Mouse (Mus musculus) liver (tissue): ENCODE data around the gene Ppm1g.
A peak's percentile ranks its signal among the peaks of the same experiment; 100 is the strongest.

Experiments
- DNase-seq: peaks from one replicate; pipeline ENCODE4 v3.0.0-alpha.2; 2020; ENCODE audit warnings: mixed read lengths

Ppm1g gene

GRCm38 (mm10) chr5:31190201-31190600, 30.3 kb downstream of the Ppm1g start:
- DNase-seq, result no peak

GRCm38 (mm10) chr5:31188223-31188840, 32.2 kb downstream of the Ppm1g start:
- DNase-seq, result no peak

- peak; percentile 64 for DNase-seq
These were observed 36.8 kb downstream of the Ppm1g start for GRCm38 (mm10) chr5:31183678-31184077.

DNA sequence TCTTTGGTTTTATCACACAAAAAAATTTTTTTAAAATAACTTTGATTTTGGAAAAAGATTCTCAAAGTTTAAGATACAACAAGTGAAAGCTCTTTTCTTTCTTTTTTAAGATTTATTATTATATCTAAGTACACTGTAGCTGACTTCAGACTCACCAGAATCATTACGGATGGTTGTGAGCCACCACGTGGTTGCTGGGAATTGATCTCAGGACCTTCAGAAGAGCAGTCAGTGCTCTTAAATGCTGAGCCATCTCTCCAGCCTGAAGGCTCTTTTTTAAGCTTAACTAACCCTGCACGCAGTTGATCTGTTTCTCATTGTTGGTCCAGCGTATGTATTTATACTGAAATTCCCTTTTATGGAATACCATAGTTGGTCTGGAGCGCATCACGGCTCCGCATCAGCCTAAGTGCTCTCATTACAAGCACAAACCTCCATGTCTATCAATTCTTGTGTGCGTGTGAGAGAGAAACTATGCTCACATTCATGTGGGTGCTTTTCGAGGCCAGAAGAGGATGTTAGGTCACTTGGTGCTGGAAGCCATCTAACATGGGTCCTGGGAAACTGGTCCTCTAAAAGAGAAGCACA, 39.2 kb downstream of the Ppm1g start:
- no peak for DNase-seq

DNA sequence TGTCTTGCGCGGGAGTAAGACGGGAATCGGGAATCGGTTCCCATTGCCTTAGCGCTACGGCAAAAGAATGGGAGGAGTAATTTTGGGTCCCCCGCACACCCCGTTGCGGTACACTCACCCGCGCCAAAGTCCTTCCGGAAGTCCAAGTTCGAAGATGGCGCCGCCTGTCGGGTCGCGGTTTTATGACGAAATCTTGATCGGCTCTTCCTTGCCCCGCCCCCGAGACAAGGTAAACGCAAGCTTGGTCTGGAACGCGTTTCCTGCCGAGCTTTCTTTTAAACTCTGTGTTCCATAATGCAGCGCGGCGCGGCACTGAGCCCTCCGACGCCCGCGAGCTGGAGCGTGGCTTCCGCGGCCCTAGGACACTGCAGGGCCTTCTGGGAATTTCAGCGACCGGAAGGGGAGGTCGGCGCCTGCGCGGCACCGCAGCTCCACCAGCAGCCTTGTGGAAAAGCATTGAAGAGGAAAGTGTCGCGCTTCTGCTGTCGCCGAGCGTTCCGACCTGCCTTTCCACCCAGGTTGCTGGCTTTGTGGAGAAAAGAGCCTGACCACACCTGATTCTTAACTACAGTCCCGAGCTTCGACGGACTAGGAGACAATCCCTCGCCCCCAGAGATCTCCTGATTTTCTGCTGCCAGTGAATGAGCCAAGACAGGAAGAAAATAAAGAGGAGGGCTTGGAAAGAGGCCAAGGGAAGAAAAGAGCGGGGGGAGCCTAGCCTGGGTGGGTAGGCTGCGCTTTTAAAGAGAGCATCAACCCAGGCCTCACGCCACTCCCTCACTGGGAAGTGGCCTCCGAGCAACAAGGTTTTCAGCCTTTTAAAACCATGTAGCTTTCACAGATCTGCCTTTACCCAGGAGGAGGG, 40.5 kb downstream of the Ppm1g start, which contains the start of the genes Gm29609 and Gtf3c2:
Gene Gm29609 (minus strand): TSS at position 146 of the 865 bp plus-strand sequence.
Gene Gtf3c2 (minus strand): TSS at position 379 of the 865 bp plus-strand sequence.
- DNase-seq, result peak; percentile 92

DNA sequence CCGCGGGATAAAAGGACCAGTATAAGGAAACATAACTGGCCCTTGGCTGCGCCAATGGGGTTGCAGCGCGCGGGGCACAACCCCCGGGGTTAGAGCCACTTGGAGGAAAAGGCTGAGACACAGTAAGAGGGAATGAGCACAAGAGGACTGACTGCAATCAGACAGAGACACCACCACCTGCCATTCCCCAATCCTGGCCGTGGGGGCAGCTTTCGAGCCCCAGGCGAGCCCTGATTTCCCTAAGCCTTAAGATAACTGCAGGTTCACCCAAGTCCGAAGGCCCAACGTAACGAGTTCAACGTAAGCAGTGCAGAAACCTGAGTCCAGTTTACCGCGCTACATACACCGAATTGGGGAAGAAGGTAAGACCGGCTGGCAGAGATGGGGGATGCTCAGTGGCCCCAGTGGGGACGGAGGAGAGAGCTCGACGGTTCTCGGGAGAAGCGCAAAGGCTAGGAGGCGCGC, 41.2 kb downstream of the Ppm1g start:
- peak; percentile 62 for DNase-seq

GRCm38 (mm10) chr5:31168630-31169029, 51.9 kb downstream of the Ppm1g start:
- DNase-seq, result no peak

DNA sequence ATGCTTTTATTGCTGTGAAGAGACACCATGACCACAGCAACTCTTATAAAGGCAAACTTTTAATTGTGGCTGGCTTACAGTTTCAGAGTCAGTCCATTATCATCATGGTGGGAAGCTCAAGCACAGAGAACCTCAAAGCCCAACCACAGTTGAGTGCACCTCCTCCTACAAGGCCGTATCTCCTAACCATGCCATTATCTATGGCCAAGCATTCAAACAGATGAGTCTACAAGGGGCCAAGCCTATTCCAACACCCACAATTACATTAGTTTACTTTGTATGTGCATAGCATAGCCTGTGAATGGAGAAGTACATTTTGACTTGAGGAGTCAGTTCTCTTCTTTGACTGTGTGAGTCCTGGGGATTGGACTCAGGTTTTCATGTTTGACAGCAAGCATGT, 55.6 kb downstream of the Ppm1g start:
- DNase-seq, result no peak

DNA sequence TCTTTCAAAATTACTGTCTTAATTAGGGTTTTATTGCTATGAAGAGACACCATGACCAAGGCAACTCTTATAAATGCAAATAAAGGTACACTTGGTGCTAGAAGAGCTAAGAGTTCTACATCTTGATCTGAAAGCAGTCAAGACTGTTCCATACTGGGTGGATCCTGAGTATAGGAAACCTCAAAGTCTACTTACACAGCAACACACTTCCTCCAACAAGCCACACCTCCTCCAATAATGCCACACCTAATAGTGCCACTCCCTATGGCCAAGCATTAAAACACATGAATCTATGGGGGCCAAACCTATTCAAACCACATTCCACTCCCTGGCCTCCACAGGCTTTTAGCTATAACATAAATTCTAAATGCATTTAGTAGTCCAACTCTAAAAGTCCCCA, 58.0 kb downstream of the Ppm1g start:
- DNase-seq, result no peak

DNA sequence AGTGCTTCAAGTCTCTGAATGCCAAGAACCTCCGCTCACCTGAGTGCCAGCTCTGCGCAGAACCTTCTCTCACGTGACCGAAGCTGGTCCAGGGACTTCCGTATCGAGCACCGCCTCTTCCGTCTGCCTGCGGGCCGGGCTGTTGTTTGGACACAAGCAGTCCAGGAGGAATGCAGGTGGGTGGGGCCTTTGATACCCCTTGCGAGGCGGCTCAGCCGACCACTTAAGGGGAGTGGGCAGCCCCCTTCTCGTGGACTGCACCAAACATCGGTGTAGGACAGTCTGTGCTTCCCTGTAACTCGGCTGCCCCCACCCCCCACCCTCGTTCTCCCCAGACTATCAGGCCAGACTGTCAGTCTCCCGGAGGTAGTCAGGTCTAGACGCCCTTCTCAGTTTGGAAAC, 66.3 kb downstream of the Ppm1g start, which contains the start of gene Mpv17:
Gene Mpv17 (minus strand): TSS at position 100 of the 402 bp plus-strand sequence.
- DNase-seq, result peak; percentile 85

DNA sequence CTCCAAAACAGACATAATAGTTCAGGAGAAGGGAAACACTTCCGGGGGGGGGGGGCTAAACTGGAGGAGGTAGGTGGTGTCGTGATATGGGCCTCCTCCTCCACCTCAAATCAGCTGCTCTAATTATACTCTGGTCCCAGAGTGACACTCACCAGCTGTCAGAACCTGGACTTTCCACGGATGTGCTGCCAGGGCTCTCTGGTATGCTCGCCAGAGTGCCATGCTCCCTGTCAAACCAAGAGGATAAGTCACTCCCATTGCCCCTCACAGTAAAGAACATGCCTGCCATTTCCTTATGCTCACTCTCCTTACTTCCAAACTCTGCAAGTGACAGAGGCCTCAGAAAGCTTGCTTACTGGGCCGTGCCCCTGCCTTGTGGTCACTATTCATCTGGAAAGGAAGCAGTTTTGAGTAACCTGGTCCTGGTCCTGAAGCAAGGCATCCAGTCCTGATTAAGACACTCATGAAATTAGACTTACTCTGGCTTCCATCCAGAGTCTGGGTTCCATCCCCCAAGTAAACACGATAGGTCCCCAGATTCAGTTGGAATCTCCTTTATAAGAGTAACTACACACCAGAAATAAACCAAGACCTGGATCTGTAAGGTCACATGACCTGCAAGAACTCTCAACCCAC, 66.9 kb downstream of the Ppm1g start:
- no peak for DNase-seq
